Mouse (Mus musculus) cerebellum, adult 2 months (tissue): ENCODE measurements at regions not wholly inside any gene's neighbourhood (a gene's known extent, or its start where the extent isn't known, plus 50 kb on each side); places are given as distances from the start of the nearest gene placed in this dataset.

ENCODE experiments used
- CTCF ChIP-seq: fragments of 200-500 bp; IDR thresholded peaks from 2 replicates; pipeline ENCODE4 v1.5.1; 2011; ENCODE audit warnings: low read depth, mild to moderate bottlenecking, control low read depth, low read length, moderate library complexity, borderline replicate concordance; ENCODE audit not compliant: insufficient read depth
- POLR2A ChIP-seq: fragments of 200-500 bp; IDR thresholded peaks from 2 replicates; pipeline ENCODE4 v1.6.1; 2011; ENCODE audit warnings: low read length, control low read depth, borderline replicate concordance; ENCODE audit not compliant: insufficient read depth

DNA sequence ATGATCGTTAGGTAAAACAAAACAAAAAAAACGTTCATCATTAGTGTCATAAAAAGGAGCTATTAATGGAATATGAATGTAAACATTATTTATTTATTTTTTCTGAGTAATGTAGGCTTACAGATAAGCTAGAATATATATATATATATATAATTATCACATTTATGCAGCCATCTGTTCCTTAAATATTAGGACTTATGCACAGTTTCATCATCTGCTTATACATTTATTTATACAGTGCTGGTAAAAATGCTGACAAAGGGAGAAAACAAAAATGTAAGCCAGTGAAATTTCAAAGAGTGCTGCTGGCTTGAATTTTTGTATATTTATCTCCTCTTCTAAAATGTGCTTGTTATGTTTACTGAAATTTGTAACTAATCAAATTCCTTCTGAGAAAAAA is 4841.7 kb upstream of the Gm7489 start:
- no peak for TF ChIP-seq POLR2A
- no peak for TF ChIP-seq CTCF
